ENCODE assay signal across 10 mouse cellular contexts in genomic region chr5:143065230-143065629, GRCm38 (mm10). TPM values are rescaled to one million over a fixed set of nuclear protein-coding genes. Genes with fewer than 3 reads are reported as not detected.
A peak's percentile ranks its signal among the peaks of the same experiment; 100 is the strongest.
DNase-seq lines count a peak whose midpoint lies in the region; ATAC-seq and TF ChIP-seq lines count a peak whose summit lies in the region.
"Had no signal": no experiment of that assay in that cellular context is flagged by ENCODE, and none has a peak within 500 bp of the region (broad histone marks: within the 10 kb centered on the region; RNA-seq: fewer than 3 reads in every experiment).

No protein-coding gene starts in this region.

- peaks cover 26% of the 10 kb centered on the region for H3K4me1 ChIP-seq in heart, embryonic 10.5 days
- peaks cover 2% of the 10 kb centered on the region for H3K4me1 ChIP-seq in spleen, adult 2 months (ENCODE audit: control insufficient read depth, insufficient read depth, insufficient read length)

- ATAC-seq in erythroid progenitor cell, adult 5-6 weeks (replicated peaks; ENCODE audit: low FRiP score, poor library complexity, severe bottlenecking), result no peak

- no peak for TF ChIP-seq CTCF in spleen, adult 2 months (IDR thresholded peaks at IDR 0.05; ENCODE audit: extremely low read depth, insufficient read depth, insufficient read length, insufficient replicate concordance)

- peaks cover 63% of the 10 kb centered on the region for H3K36me3 ChIP-seq in heart, embryonic 10.5 days
- H3K36me3 ChIP-seq in spleen, adult 2 months (ENCODE audit: control insufficient read depth, insufficient read depth, low read length), result peaks cover 28% of the 10 kb centered on the region
- H3K36me3 ChIP-seq in macrophage (ENCODE audit: inconsistent target), result peaks cover 33% of the 10 kb centered on the region

- no peak overlapping the region for H3K27ac ChIP-seq in heart, embryonic 10.5 days
- H3K27ac ChIP-seq in spleen, adult 2 months (ENCODE audit: insufficient read depth, low read length), result peak overlapping the region; percentile 45; the same call in 1 of the 2 replicates
- peak overlapping the region; percentile 41 for H3K27ac ChIP-seq in macrophage
- H3K27ac ChIP-seq: hindbrain, embryonic 10.5 days had no signal

- no peaks in the 10 kb centered on the region for H3K79me2 ChIP-seq in macrophage (ENCODE audit: inconsistent target)

- TF ChIP-seq POLR2A in spleen, adult 2 months (IDR thresholded peaks at IDR 0.05; ENCODE audit: low read depth, low read length), result no peak

- DNase-seq in heart, adult 11 months, result peak; percentile 95
- no peak for DNase-seq in heart, embryonic 10.5 days (ENCODE audit: low spot score)
- peak; percentile 45 to 57 for DNase-seq in layer of hippocampus, postnatal 10 days (ENCODE audit: low spot score in 2 of 2)
- no peak for DNase-seq in layer of hippocampus, adult 18-20 months (ENCODE audit: low spot score in 2 of 2)
- no peak for DNase-seq in spleen, adult 2 months (ENCODE audit: low read depth in 1 of 2, low spot score in 2 of 2)
- DNase-seq in spleen, postnatal 36 days (ENCODE audit: low spot score in 2 of 2), result no peak
- DNase-seq: kidney, adult 8-10 months had no signal

- no peak overlapping the region for H3K4me3 ChIP-seq in heart, embryonic 10.5 days
- no peak overlapping the region for H3K4me3 ChIP-seq in spleen, adult 2 months (ENCODE audit: extremely low read depth, insufficient read depth, insufficient read length)
- H3K4me3 ChIP-seq in macrophage (ENCODE audit: inconsistent target), result no peak overlapping the region
- H3K4me3 ChIP-seq: hindbrain, embryonic 10.5 days had no signal

- 92% methylated on average over 2 of the region's 2 CpGs for WGBS in heart, embryonic 10.5 days
- WGBS in spleen, adult 2 months, result 90% methylated on average over 2 of the region's 2 CpGs
- 67% methylated on average over 2 of the region's 2 CpGs for WGBS in macrophage (ENCODE audit: missing documents)

- no peaks in the 10 kb centered on the region for H3K27me3 ChIP-seq in heart, embryonic 10.5 days (ENCODE audit: insufficient read depth, poor library complexity, severe bottlenecking)
- H3K27me3 ChIP-seq in spleen, adult 2 months (ENCODE audit: control insufficient read depth, insufficient read depth, low read length), result no peaks in the 10 kb centered on the region

- no peaks in the 10 kb centered on the region for H3K9me3 ChIP-seq in heart, embryonic 10.5 days
- H3K9me3 ChIP-seq: hindbrain, embryonic 10.5 days had no signal

RNA-seq across cellular contexts. Expression of gene Rnf216, which starts 47.6 kb away (rescaled TPM):
- polyA plus RNA-seq in heart, embryonic 10.5 days (2016; fragmentation: Nextera tagmentation; extraction: Ambion mirVana), result 37.9 and 40.6 TPM in 2 replicates
- 10 to 100 TPM; 42.4 to 44.5 TPM for total RNA-seq in layer of hippocampus, postnatal 10 days (2021)
- total RNA-seq in layer of hippocampus, adult 18-20 months (2021), result 10 to 100 TPM; 48.2 to 49.3 TPM
- polyA plus RNA-seq in spleen, adult 2 months (2012; rRNA removed), result 25.9 and 32.4 TPM in 2 replicates
- 100 to 1,000 TPM in 24 of 26 experiments, 10 to 100 TPM in 2; 79.4 to 197 (median 156) TPM for total RNA-seq in macrophage (2018; cell fraction: chromatin; rRNA removed)
- 10 to 100 TPM; 16.0 to 36.3 (median 28.3) TPM for total RNA-seq in macrophage (2018; cell fraction: cytosol; rRNA removed)
- 100 to 1,000 TPM in 5 of 26 experiments, 10 to 100 TPM in 21; 34.8 to 130 (median 61.0) TPM for total RNA-seq in macrophage (2018; cell fraction: nucleus; rRNA removed)
- 21.4 to 26.2 TPM (median 23.3 TPM) in 3 replicates for polyA plus RNA-seq in macrophage (2018)
- total RNA-seq in erythroid progenitor cell, adult 5-6 weeks (2015; ENCODE audit: low replicate concordance), result 31.0 and 33.1 TPM in 2 replicates
- 31.1 and 45.7 TPM in 2 replicates for total RNA-seq in erythroid progenitor cell, adult 5-6 weeks (2017; ENCODE audit: low replicate concordance)

Comparison
In these comparisons a context has a peak if more than half of its experiments do, and no peak if none do; other contexts are left out.
1. DNase-seq: peak in heart, adult 11 months (single experiment) and layer of hippocampus, postnatal 10 days (2 of 2); none in heart, embryonic 10.5 days (single experiment), layer of hippocampus, adult 18-20 months (0 of 2), spleen, adult 2 months (0 of 2) and spleen, postnatal 36 days (0 of 2).